In genomic region chr11:68172648-68173045, GRCm38 (mm10) we compare ENCODE assay signal across 13 mouse cellular contexts.
DNase-seq lines count a peak whose midpoint lies in the region; ATAC-seq and TF ChIP-seq lines count a peak whose summit lies in the region.
"Had no signal": no experiment of that assay in that cellular context is flagged by ENCODE, and none has a peak within 500 bp of the region (broad histone marks: within the 10 kb centered on the region; RNA-seq: fewer than 3 reads in every experiment).

No protein-coding gene starts in this region.

- no peak for TF ChIP-seq CTCF in lung, embryonic 14.5 days (IDR thresholded peaks at IDR 0.05; ENCODE audit: low read depth)
- no peak for TF ChIP-seq CTCF in thymus, adult 2 months (IDR thresholded peaks at IDR 0.05; ENCODE audit: borderline replicate concordance, control insufficient read depth, extremely low read depth, insufficient read depth, low read length, poor library complexity)

- TF ChIP-seq POLR2A in thymus, adult 2 months (IDR thresholded peaks at IDR 0.05; ENCODE audit: control insufficient read depth, extremely low read depth, insufficient read depth, low read length, poor library complexity): no peak

- H3K4me3 ChIP-seq in heart, embryonic 15.5 days: no peak overlapping the region
- H3K4me3 ChIP-seq in heart, embryonic 11.5 days (ENCODE audit: low read depth, low read length): no peak overlapping the region
- no peak overlapping the region for H3K4me3 ChIP-seq in lung, embryonic 14.5 days (ENCODE audit: low read depth, low read length)
- H3K4me3 ChIP-seq in thymus, adult 2 months (ENCODE audit: control insufficient read depth, insufficient read depth, low read length): no peak overlapping the region
- H3K4me3 ChIP-seq: embryonic facial prominence, embryonic 12.5 days had no signal

- H3K4me2 ChIP-seq in heart, embryonic 15.5 days: no peak overlapping the region
- no peak overlapping the region for H3K4me2 ChIP-seq in heart, embryonic 11.5 days
- H3K4me2 ChIP-seq in lung, embryonic 14.5 days: no peak overlapping the region
- H3K4me2 ChIP-seq: embryonic facial prominence, embryonic 12.5 days had no signal

- H3K27me3 ChIP-seq in heart, embryonic 15.5 days: no peaks in the 10 kb centered on the region
- H3K27me3 ChIP-seq in heart, embryonic 11.5 days (ENCODE audit: control insufficient read depth, insufficient read depth, low read length): no peaks in the 10 kb centered on the region
- no peaks in the 10 kb centered on the region for H3K27me3 ChIP-seq in lung, embryonic 14.5 days (ENCODE audit: insufficient read depth, low read length)
- H3K27me3 ChIP-seq in thymus, adult 2 months (ENCODE audit: control insufficient read depth, insufficient read depth, low read length): no peaks in the 10 kb centered on the region
- H3K27me3 ChIP-seq: embryonic facial prominence, embryonic 12.5 days had no signal

- H3K36me3 ChIP-seq in heart, embryonic 15.5 days: no peaks in the 10 kb centered on the region
- no peaks in the 10 kb centered on the region for H3K36me3 ChIP-seq in heart, embryonic 11.5 days (ENCODE audit: control insufficient read depth, insufficient read depth, low read length)
- H3K36me3 ChIP-seq in lung, embryonic 14.5 days (ENCODE audit: insufficient read depth): no peaks in the 10 kb centered on the region
- no peaks in the 10 kb centered on the region for H3K36me3 ChIP-seq in thymus, adult 2 months (ENCODE audit: control insufficient read depth, insufficient read depth, low read length)
- H3K36me3 ChIP-seq: embryonic facial prominence, embryonic 12.5 days had no signal

- H3K9me3 ChIP-seq in heart, embryonic 15.5 days (replicated peaks): no peaks in the 10 kb centered on the region
- H3K9me3 ChIP-seq in heart, embryonic 11.5 days (replicated peaks; ENCODE audit: control insufficient read depth, low read length): no peaks in the 10 kb centered on the region
- H3K9me3 ChIP-seq in lung, embryonic 14.5 days (ENCODE audit: low read depth, low read length): no peaks in the 10 kb centered on the region
- H3K9me3 ChIP-seq: embryonic facial prominence, embryonic 12.5 days had no signal

- ATAC-seq in heart, embryonic 15.5 days (replicated peaks; ENCODE audit: insufficient number of reproducible peaks, insufficient read depth, low FRiP score, low read depth): 0 out of 2 replicates have a peak, but pooled peaks have one; percentile 55
- no peak for ATAC-seq in heart, embryonic 11.5 days (replicated peaks; ENCODE audit: insufficient number of reproducible peaks, low FRiP score, low TSS enrichment)
- no peak for ATAC-seq in lung, embryonic 14.5 days (ENCODE audit: insufficient read depth)
- ATAC-seq: midbrain, embryonic 16.5 days had no signal

- H3K9ac ChIP-seq in heart, embryonic 15.5 days: no peak overlapping the region
- no peak overlapping the region for H3K9ac ChIP-seq in heart, embryonic 11.5 days (ENCODE audit: low read depth, low read length)
- H3K9ac ChIP-seq in lung, embryonic 14.5 days: no peak overlapping the region
- H3K9ac ChIP-seq: embryonic facial prominence, embryonic 12.5 days had no signal

- H3K4me1 ChIP-seq in heart, embryonic 15.5 days (replicated peaks): peaks cover 18% of the 10 kb centered on the region
- no peaks in the 10 kb centered on the region; the same call in 1 of the 2 replicates for H3K4me1 ChIP-seq in heart, embryonic 11.5 days (ENCODE audit: control insufficient read depth, insufficient read depth, low read length)
- peaks cover 9% of the 10 kb centered on the region; the same call in 1 of the 2 replicates for H3K4me1 ChIP-seq in lung, embryonic 14.5 days (ENCODE audit: insufficient read depth)
- H3K4me1 ChIP-seq in thymus, adult 2 months (replicated peaks; ENCODE audit: control insufficient read depth, insufficient read depth, low read length): peaks cover 31% of the 10 kb centered on the region

- DNase-seq in lung, embryonic 14.5 days: peak; percentile 26
- no peak for DNase-seq in lung, postnatal 10 days
- DNase-seq in thymus, adult 2 months: no peak
- no peak for DNase-seq in thymus, postnatal 36 days
- DNase-seq in adrenal gland, postnatal 36 days: no peak
- DNase-seq: cerebellum, adult 9-10 months; liver; right cerebral cortex, postnatal 14 days; thymus, postnatal 14 days had no signal

- 40% methylated on average over 4 of the region's 4 CpGs for WGBS in heart, embryonic 15.5 days
- WGBS in heart, embryonic 11.5 days (ENCODE audit: insufficient replicate concordance): 74% methylated on average over 4 of the region's 4 CpGs
- WGBS in lung, embryonic 14.5 days: 61% methylated on average over 4 of the region's 4 CpGs
- WGBS in thymus, adult 2 months: 91% methylated on average over 4 of the region's 4 CpGs

- H3K27ac ChIP-seq in heart, embryonic 15.5 days: peak overlapping the region; percentile 53
- no peak overlapping the region for H3K27ac ChIP-seq in heart, embryonic 11.5 days (ENCODE audit: low read depth, low read length)
- no peak overlapping the region for H3K27ac ChIP-seq in lung, embryonic 14.5 days (ENCODE audit: low read depth)
- peak overlapping the region; percentile 27; the same call in 1 of the 2 replicates for H3K27ac ChIP-seq in thymus, adult 2 months (ENCODE audit: control insufficient read depth, insufficient read depth, low read length)
- H3K27ac ChIP-seq: embryonic facial prominence, embryonic 12.5 days had no signal

Comparison
In these comparisons a context has a peak if more than half of its experiments do, and no peak if none do; other contexts are left out.
1. H3K27ac ChIP-seq: peak in heart, embryonic 15.5 days (single experiment) and thymus, adult 2 months (single experiment); none in heart, embryonic 11.5 days (single experiment) and lung, embryonic 14.5 days (single experiment).